Mouse (Mus musculus): ENCODE results near the gene Bcl6b. TPM values are rescaled to one million over a fixed set of nuclear protein-coding genes. Genes with fewer than 3 reads are reported as not detected.

Gene Bcl6b
- polyA plus RNA-seq, 1 experiment, result 0.70 TPM

GRCm38 (mm10) chr11:70180496-70180895 lies 49.1 kb downstream of the Bcl6b start:
- TF ChIP-seq POLR2A (IDR thresholded peaks at IDR 0.05; ENCODE audit: low read depth, low read length) (no peak), CTCF (IDR thresholded peaks at IDR 0.05; ENCODE audit: borderline replicate concordance, insufficient read depth, low read length) (no peak)
- H3K4me1 ChIP-seq (ENCODE audit: control insufficient read depth, insufficient read depth, low read length), result no peaks in the 10 kb centered on the region
- H3K4me3 ChIP-seq (ENCODE audit: insufficient read depth, low read length), result no peak overlapping the region
- H3K27ac ChIP-seq (ENCODE audit: insufficient read depth, low read length), result no peak overlapping the region

- Histone ChIP-seq H3K4me3 (ENCODE audit: insufficient read depth, low read length) (no peak overlapping the region), H3K27ac (ENCODE audit: insufficient read depth, low read length) (no peak overlapping the region), H3K4me1 (ENCODE audit: control insufficient read depth, insufficient read depth, low read length) (no peaks in the 10 kb centered on the region)
- TF ChIP-seq POLR2A (IDR thresholded peaks at IDR 0.05; ENCODE audit: low read depth, low read length), result no peak
- no peak; the same call in 1 of the 2 replicates for TF ChIP-seq CTCF (IDR thresholded peaks at IDR 0.05; ENCODE audit: borderline replicate concordance, insufficient read depth, low read length)
Observed at GRCm38 (mm10) chr11:70179401-70179800, 50.2 kb downstream of the Bcl6b start.

- TF ChIP-seq POLR2A (IDR thresholded peaks at IDR 0.05; ENCODE audit: low read depth, low read length) (no peak), CTCF (IDR thresholded peaks at IDR 0.05; ENCODE audit: borderline replicate concordance, insufficient read depth, low read length) (no peak)
- no peak overlapping the region for H3K4me3 ChIP-seq (ENCODE audit: insufficient read depth, low read length)
Observed at GRCm38 (mm10) chr11:70178756-70179155, 50.8 kb downstream of the Bcl6b start.

GRCm38 (mm10) chr11:70178311-70178710 lies 51.3 kb downstream of the Bcl6b start:
- no peak overlapping the region for H3K4me3 ChIP-seq (ENCODE audit: insufficient read depth, low read length)
- no peak overlapping the region for H3K27ac ChIP-seq (ENCODE audit: insufficient read depth, low read length)
- no peak for TF ChIP-seq CTCF (IDR thresholded peaks at IDR 0.05; ENCODE audit: borderline replicate concordance, insufficient read depth, low read length)
- no peak for TF ChIP-seq POLR2A (IDR thresholded peaks at IDR 0.05; ENCODE audit: low read depth, low read length)
- no peaks in the 10 kb centered on the region for H3K4me1 ChIP-seq (ENCODE audit: control insufficient read depth, insufficient read depth, low read length)

More at GRCm38 (mm10) chr11:70178756-70179155, 50.8 kb downstream of the Bcl6b start:
- Histone ChIP-seq H3K4me1 (ENCODE audit: control insufficient read depth, insufficient read depth, low read length) (no peaks in the 10 kb centered on the region), H3K27ac (ENCODE audit: insufficient read depth, low read length) (no peak overlapping the region)

GRCm38 (mm10) chr11:70177647-70178046 lies 52.0 kb downstream of the Bcl6b start:
- Histone ChIP-seq H3K4me3 (ENCODE audit: insufficient read depth, low read length) (no peak overlapping the region), H3K4me1 (ENCODE audit: control insufficient read depth, insufficient read depth, low read length) (no peaks in the 10 kb centered on the region), H3K27ac (ENCODE audit: insufficient read depth, low read length) (no peak overlapping the region)
- TF ChIP-seq POLR2A (IDR thresholded peaks at IDR 0.05; ENCODE audit: low read depth, low read length) (no peak), CTCF (IDR thresholded peaks at IDR 0.05; ENCODE audit: borderline replicate concordance, insufficient read depth, low read length) (no peak)

- H3K4me1 ChIP-seq (ENCODE audit: control insufficient read depth, insufficient read depth, low read length), result no peaks in the 10 kb centered on the region
- no peak overlapping the region for H3K4me3 ChIP-seq (ENCODE audit: insufficient read depth, low read length)
- TF ChIP-seq POLR2A (IDR thresholded peaks at IDR 0.05; ENCODE audit: low read depth, low read length) (no peak), CTCF (IDR thresholded peaks at IDR 0.05; ENCODE audit: borderline replicate concordance, insufficient read depth, low read length) (no peak)
- H3K27ac ChIP-seq (ENCODE audit: insufficient read depth, low read length), result no peak overlapping the region
Observed at GRCm38 (mm10) chr11:70174491-70174890, 55.1 kb downstream of the Bcl6b start.

Other genes starting within 250 kb of the Bcl6b start
- 140 and 171 TPM in 2 replicates for gene Ctdnep1, start 248.6 kb downstream of the Bcl6b start, polyA plus RNA-seq (2011; ENCODE audit: insufficient read length, low read depth, missing spikeins)
- gene Elp5, start 247.3 kb downstream of the Bcl6b start, polyA plus RNA-seq (2011; ENCODE audit: insufficient read length, low read depth, missing spikeins), result 68.8 and 86.1 TPM in 2 replicates
- gene Gabarap, start 238.7 kb downstream of the Bcl6b start, polyA plus RNA-seq (2011; ENCODE audit: insufficient read length, low read depth, missing spikeins), result 639 and 646 TPM in 2 replicates
- gene Phf23, start 234.0 kb downstream of the Bcl6b start, polyA plus RNA-seq (2011; ENCODE audit: insufficient read length, low read depth, missing spikeins), result 78.6 and 89.1 TPM in 2 replicates
- gene Dvl2, start 229.2 kb downstream of the Bcl6b start, polyA plus RNA-seq (2011; ENCODE audit: insufficient read length, low read depth, missing spikeins), result 27.7 and 32.1 TPM in 2 replicates
- 47.4 and 57.9 TPM in 2 replicates for gene Acadvl, start 214.4 kb downstream of the Bcl6b start, polyA plus RNA-seq (2011; ENCODE audit: insufficient read length, low read depth, missing spikeins)
- 69.8 and 77.7 TPM in 2 replicates for gene Dlg4, start 212.9 kb downstream of the Bcl6b start, polyA plus RNA-seq (2011; ENCODE audit: insufficient read length, low read depth, missing spikeins)
- 0.52 and 0.60 TPM in 2 replicates for gene Asgr1, start 175.7 kb downstream of the Bcl6b start, polyA plus RNA-seq (2011; ENCODE audit: insufficient read length, low read depth, missing spikeins)
- gene Asgr2, start 137.2 kb downstream of the Bcl6b start, polyA plus RNA-seq (2011; ENCODE audit: insufficient read length, low read depth, missing spikeins), result not detected in 2 replicates
- gene Mgl2, start 99.5 kb downstream of the Bcl6b start, polyA plus RNA-seq (2011; ENCODE audit: insufficient read length, low read depth, missing spikeins), result not detected in 2 replicates
- gene Clec10a, start 73.6 kb downstream of the Bcl6b start, polyA plus RNA-seq (2011; ENCODE audit: insufficient read length, low read depth, missing spikeins), result not detected in 2 replicates
- 2.2 and 4.7 TPM in 2 replicates for gene Slc16a11, start 17.0 kb downstream of the Bcl6b start, polyA plus RNA-seq (2011; ENCODE audit: insufficient read length, low read depth, missing spikeins)
- gene Slc16a13, start 8.7 kb downstream of the Bcl6b start, polyA plus RNA-seq (2011; ENCODE audit: insufficient read length, low read depth, missing spikeins), result 2.7 and 9.3 TPM in 2 replicates
- gene 0610010K14Rik, start 8.1 kb upstream of the Bcl6b start, polyA plus RNA-seq (2011; ENCODE audit: insufficient read length, low read depth, missing spikeins), result 43.2 and 55.3 TPM in 2 replicates
- 2.3 and 4.5 TPM in 2 replicates for gene Gm21988, start 10.0 kb upstream of the Bcl6b start, polyA plus RNA-seq (2011; ENCODE audit: insufficient read length, low read depth, missing spikeins)
- 159 and 231 TPM in 2 replicates for gene Rnasek, start 10.0 kb upstream of the Bcl6b start, polyA plus RNA-seq (2011; ENCODE audit: insufficient read length, low read depth, missing spikeins)
- gene Alox12, start 25.6 kb upstream of the Bcl6b start, polyA plus RNA-seq (2011; ENCODE audit: insufficient read length, low read depth, missing spikeins), result 0.32 and 0.35 TPM in 2 replicates
- gene Alox12e, start 92.8 kb upstream of the Bcl6b start, polyA plus RNA-seq (2011; ENCODE audit: insufficient read length, low read depth, missing spikeins), result not detected in 2 replicates
- not detected in 2 replicates for gene Alox15, start 122.2 kb upstream of the Bcl6b start, polyA plus RNA-seq (2011; ENCODE audit: insufficient read length, low read depth, missing spikeins)
- 24.3 and 27.5 TPM in 2 replicates for gene Pelp1, start 180.2 kb upstream of the Bcl6b start, polyA plus RNA-seq (2011; ENCODE audit: insufficient read length, low read depth, missing spikeins)
- gene Arrb2, start 202.8 kb upstream of the Bcl6b start, polyA plus RNA-seq (2011; ENCODE audit: insufficient read length, low read depth, missing spikeins), result 9.1 and 10.1 TPM in 2 replicates
- 14.0 and 14.1 TPM in 2 replicates for gene Med11, start 222.1 kb upstream of the Bcl6b start, polyA plus RNA-seq (2011; ENCODE audit: insufficient read length, low read depth, missing spikeins)
- 0.19 and 0.20 TPM in 2 replicates for gene Zmynd15, start 229.6 kb upstream of the Bcl6b start, polyA plus RNA-seq (2011; ENCODE audit: insufficient read length, low read depth, missing spikeins)
- 4.1 and 6.0 TPM in 2 replicates for gene Cxcl16, start 230.2 kb upstream of the Bcl6b start, polyA plus RNA-seq (2011; ENCODE audit: insufficient read length, low read depth, missing spikeins)

Measured in embryonic fibroblast, embryonic 13.5 days (primary cell).